Mouse (Mus musculus) megakaryocyte, adult 5-6 weeks (primary cell): ENCODE measurements around the gene Efcab5. TPM values are rescaled to one million over a fixed set of nuclear protein-coding genes. Genes with fewer than 3 reads are reported as not detected.

Experiments
- total RNA-seq, 2 experiments: library from RNA; stranded (forward) in 1 of 2; stranded (reverse) in 1 of 2; fragments of 153-499, 151-499 nt in 1 of 2; fragments of 221-1000, 200-1000 nt in 1 of 2; gene quantifications; 2 replicates each; pipeline versions ENCODE4 v1.2.3 to v1.2.4; 2015 to 2017

Gene Efcab5
- total RNA-seq, 2 experiments from 2014 or later = 0.99 to 1.3 TPM

Other genes with a start within 250 kb of the Efcab5 start
- 0.49 and 0.64 TPM in 2 replicates for gene Slc6a4, start 190.4 kb downstream of the Efcab5 start, total RNA-seq (2015)
- 0.41 and 0.70 TPM in 2 replicates for gene Slc6a4, start 190.4 kb downstream of the Efcab5 start, total RNA-seq (2017)
- gene Nsrp1, start 110.5 kb downstream of the Efcab5 start, total RNA-seq (2015) = 24.4 and 41.4 TPM in 2 replicates
- gene Nsrp1, start 110.5 kb downstream of the Efcab5 start, total RNA-seq (2017) = 22.6 and 27.0 TPM in 2 replicates
- 104 and 109 TPM in 2 replicates for gene Ssh2, start 27.3 kb upstream of the Efcab5 start, total RNA-seq (2015)
- 84.5 and 97.2 TPM in 2 replicates for gene Ssh2, start 27.3 kb upstream of the Efcab5 start, total RNA-seq (2017)